In the genomic region with DNA sequence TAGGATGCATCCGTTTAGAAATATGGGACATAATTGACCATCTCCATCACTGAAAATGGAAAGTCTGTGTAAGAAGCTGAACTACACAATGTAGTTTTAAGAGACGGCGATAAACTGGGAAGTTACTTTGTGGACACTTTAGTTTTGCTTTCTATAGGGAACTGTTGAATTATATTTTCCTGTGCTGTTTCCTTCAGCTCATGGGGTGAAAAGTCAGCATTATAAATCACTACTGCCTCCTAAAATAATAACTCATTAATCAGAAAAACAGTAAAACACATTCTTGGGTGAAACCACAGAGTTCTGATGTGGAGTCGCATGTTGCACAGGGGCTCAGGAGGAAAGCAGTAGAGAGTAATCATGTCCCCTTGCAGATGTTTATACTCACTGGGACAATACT, we compare ENCODE assay signal across 18 mouse cellular contexts. TPM values are rescaled to one million over a fixed set of nuclear protein-coding genes. Genes with fewer than 3 reads are reported as not detected.
DNase-seq lines count a peak whose midpoint lies in the region; ATAC-seq and TF ChIP-seq lines count a peak whose summit lies in the region.
"Had no signal": no experiment of that assay in that cellular context is flagged by ENCODE, and none has a peak within 500 bp of the region (broad histone marks: within the 10 kb centered on the region; RNA-seq: fewer than 3 reads in every experiment).

No protein-coding gene starts in this region.

- no peak for TF ChIP-seq CTCF in liver, postnatal 0 days (IDR thresholded peaks at IDR 0.05; ENCODE audit: low read depth)
- no peak for TF ChIP-seq CTCF in bone marrow, adult 2 months (IDR thresholded peaks at IDR 0.05; ENCODE audit: control insufficient read depth, insufficient read depth, low read length)
- TF ChIP-seq CTCF in intestine, postnatal 0 days (IDR thresholded peaks at IDR 0.05; ENCODE audit: low read depth): no peak

- WGBS in liver, postnatal 0 days (ENCODE audit: insufficient replicate concordance): 29% methylated on average over 4 of the region's 4 CpGs
- 69% methylated on average over 4 of the region's 4 CpGs for WGBS in liver, embryonic 11.5 days
- 3% methylated on average over 4 of the region's 4 CpGs for WGBS in bone marrow, adult 2 months
- WGBS in intestine, postnatal 0 days: 56% methylated on average over 4 of the region's 4 CpGs

- H3K36me3 ChIP-seq in liver, postnatal 0 days (replicated peaks; ENCODE audit: insufficient read depth, low read length): no peaks in the 10 kb centered on the region
- H3K36me3 ChIP-seq in liver, embryonic 11.5 days (ENCODE audit: control insufficient read depth, insufficient read depth, low read length): no peaks in the 10 kb centered on the region
- H3K36me3 ChIP-seq in intestine, postnatal 0 days (ENCODE audit: control insufficient read depth, insufficient read depth): no peaks in the 10 kb centered on the region
- H3K36me3 ChIP-seq: forebrain, embryonic 15.5 days; limb, embryonic 10.5 days; liver, embryonic 15.5 days had no signal

- H3K27ac ChIP-seq in liver, postnatal 0 days (ENCODE audit: low read depth): peak overlapping the region; percentile 60
- no peak overlapping the region for H3K27ac ChIP-seq in liver, embryonic 11.5 days (ENCODE audit: low read depth, low read length)
- no peak overlapping the region for H3K27ac ChIP-seq in bone marrow, adult 2 months (ENCODE audit: control insufficient read depth, insufficient read depth, low read depth, low read length, poor library complexity)
- H3K27ac ChIP-seq in intestine, postnatal 0 days (ENCODE audit: low read depth, low read length): no peak overlapping the region
- H3K27ac ChIP-seq: forebrain, embryonic 15.5 days; hindbrain, embryonic 14.5 days; limb, embryonic 10.5 days; liver, embryonic 15.5 days had no signal

- TF ChIP-seq POLR2A in bone marrow, adult 2 months (IDR thresholded peaks at IDR 0.05; ENCODE audit: borderline replicate concordance, control insufficient read depth, low read depth, low read length): no peak

- no peak for TF ChIP-seq EP300 in liver, postnatal 0 days (IDR thresholded peaks at IDR 0.05; ENCODE audit: low read depth)

- no peaks in the 10 kb centered on the region for H3K9me3 ChIP-seq in liver, postnatal 0 days (ENCODE audit: low read length)
- H3K9me3 ChIP-seq in liver, embryonic 11.5 days (ENCODE audit: control insufficient read depth, low read length): no peaks in the 10 kb centered on the region
- H3K9me3 ChIP-seq in intestine, postnatal 0 days (ENCODE audit: control insufficient read depth): no peaks in the 10 kb centered on the region
- H3K9me3 ChIP-seq: forebrain, embryonic 15.5 days; limb, embryonic 10.5 days; liver, embryonic 15.5 days had no signal

- H3K4me3 ChIP-seq in liver, postnatal 0 days (ENCODE audit: low read depth, low read length): peak overlapping the region; percentile 28; the same call in 1 of the 2 replicates
- no peak overlapping the region for H3K4me3 ChIP-seq in liver, embryonic 11.5 days (ENCODE audit: low read depth, low read length)
- H3K4me3 ChIP-seq in bone marrow, adult 2 months (replicated peaks; ENCODE audit: control insufficient read depth, low read depth, low read length): peak overlapping the region; percentile 42
- H3K4me3 ChIP-seq in intestine, postnatal 0 days (ENCODE audit: low read depth, low read length): no peak overlapping the region
- H3K4me3 ChIP-seq: erythroblast, embryonic 14.5 days; forebrain, embryonic 15.5 days; limb, embryonic 10.5 days; liver, embryonic 15.5 days had no signal

- H3K4me2 ChIP-seq in liver, postnatal 0 days (ENCODE audit: low read depth, low read length): peak overlapping the region; percentile 58
- H3K4me2 ChIP-seq in liver, embryonic 11.5 days: no peak overlapping the region
- peak overlapping the region; percentile 13; the same call in 1 of the 2 replicates for H3K4me2 ChIP-seq in intestine, postnatal 0 days (replicated peaks; ENCODE audit: low read depth)
- H3K4me2 ChIP-seq: forebrain, embryonic 15.5 days; heart, embryonic 11.5 days; hindbrain, embryonic 14.5 days; liver, embryonic 15.5 days had no signal

- H3K27me3 ChIP-seq in liver, postnatal 0 days (ENCODE audit: insufficient read depth, low read length): no peaks in the 10 kb centered on the region
- no peaks in the 10 kb centered on the region for H3K27me3 ChIP-seq in liver, embryonic 11.5 days (replicated peaks; ENCODE audit: control insufficient read depth, insufficient read depth, low read length)
- H3K27me3 ChIP-seq in intestine, postnatal 0 days (replicated peaks; ENCODE audit: control insufficient read depth, insufficient read depth, low read length): no peaks in the 10 kb centered on the region
- H3K27me3 ChIP-seq: forebrain, embryonic 15.5 days; liver, embryonic 15.5 days had no signal

- no peaks in the 10 kb centered on the region for H3K4me1 ChIP-seq in liver, postnatal 0 days (ENCODE audit: insufficient read depth)
- H3K4me1 ChIP-seq in liver, embryonic 11.5 days (replicated peaks; ENCODE audit: control insufficient read depth, insufficient read depth, low read length): no peaks in the 10 kb centered on the region; the same call in 1 of the 2 replicates
- H3K4me1 ChIP-seq in bone marrow, adult 2 months (ENCODE audit: control insufficient read depth, insufficient read depth, low read length): no peaks in the 10 kb centered on the region; the same call in 1 of the 2 replicates
- H3K4me1 ChIP-seq in intestine, postnatal 0 days (replicated peaks; ENCODE audit: control insufficient read depth, insufficient read depth, low read length): no peaks in the 10 kb centered on the region

- no peak for ATAC-seq in liver, postnatal 0 days
- no peak for ATAC-seq in liver, embryonic 11.5 days (replicated peaks; ENCODE audit: low FRiP score)
- no peak for ATAC-seq in intestine, postnatal 0 days
- ATAC-seq: forebrain, embryonic 15.5 days had no signal

- H3K9ac ChIP-seq in liver, postnatal 0 days (replicated peaks): 0 out of 2 replicates have a peak overlapping the region, but pooled peaks have one; percentile 27
- no peak overlapping the region for H3K9ac ChIP-seq in liver, embryonic 11.5 days (ENCODE audit: low read depth, low read length)
- H3K9ac ChIP-seq in intestine, postnatal 0 days (ENCODE audit: low read depth, low read length): no peak overlapping the region
- H3K9ac ChIP-seq: forebrain, embryonic 15.5 days; hindbrain, embryonic 14.5 days; liver, embryonic 15.5 days had no signal

- peak; percentile 25 for DNase-seq in kidney, adult 9 months
- no peak for DNase-seq in kidney, adult 8-10 months
- DNase-seq in liver, postnatal 0 days: no peak
- no peak for DNase-seq in liver, embryonic 11.5 days (ENCODE audit: low spot score)
- no peak for DNase-seq in thymus, postnatal 25 days
- DNase-seq in layer of hippocampus, postnatal 10 days (ENCODE audit: low spot score in 2 of 2): no peak
- DNase-seq: adrenal gland, adult 8-10 months; cerebellum, adult 18-20 months; cerebellum, postnatal 36 days; layer of hippocampus, postnatal 36 days had no signal

RNA-seq across cellular contexts. Expression of a gene that starts 1.3 kb away (rescaled TPM):
- 9.4 and 12.8 TPM in 2 replicates for polyA plus RNA-seq in liver, postnatal 0 days (2015; fragmentation: Nextera tagmentation; extraction: Ambion mirVana)
- 30.4 and 37.2 TPM in 2 replicates for polyA plus RNA-seq in liver, embryonic 11.5 days (2014; fragmentation: Nextera tagmentation; extraction: Ambion mirVana)
- polyA plus RNA-seq in bone marrow, adult 2 months (2011; ENCODE audit: insufficient read depth, insufficient read length, low replicate concordance, missing spikeins): 0.79 and 3.7 TPM in 2 replicates
- polyA plus RNA-seq in intestine, postnatal 0 days (2015; fragmentation: Nextera tagmentation; extraction: Ambion mirVana): 14.2 TPM in 2 replicates
- total RNA-seq in layer of hippocampus, postnatal 10 days (2021): 10 to 100 TPM; 12.0 to 14.1 TPM
- polyA plus RNA-seq: erythroblast, embryonic 14.5 days had no signal

RNA-seq across cellular contexts. Expression of a gene that starts 50.0 kb away (rescaled TPM):
- polyA plus RNA-seq in liver, postnatal 0 days (2015; fragmentation: Nextera tagmentation; extraction: Ambion mirVana): 12.2 and 15.2 TPM in 2 replicates
- 40.9 and 41.9 TPM in 2 replicates for polyA plus RNA-seq in liver, embryonic 11.5 days (2014; fragmentation: Nextera tagmentation; extraction: Ambion mirVana)
- 12.4 and 23.2 TPM in 2 replicates for polyA plus RNA-seq in bone marrow, adult 2 months (2011; ENCODE audit: insufficient read depth, insufficient read length, low replicate concordance, missing spikeins)
- polyA plus RNA-seq in intestine, postnatal 0 days (2015; fragmentation: Nextera tagmentation; extraction: Ambion mirVana): 31.3 and 33.4 TPM in 2 replicates
- total RNA-seq in layer of hippocampus, postnatal 10 days (2021): 1 to 10 TPM; 7.9 TPM
- polyA plus RNA-seq: erythroblast, embryonic 14.5 days had no signal

Comparison
In these comparisons a context has a peak if more than half of its experiments do, and no peak if none do; other contexts are left out.
1. H3K4me3 ChIP-seq: peak in liver, postnatal 0 days (single experiment) and bone marrow, adult 2 months (single experiment); none in liver, embryonic 11.5 days (single experiment) and intestine, postnatal 0 days (single experiment).